Mouse (Mus musculus): ENCODE measurements around the gene Mtr. TPM values are rescaled to one million over a fixed set of nuclear protein-coding genes. Genes with fewer than 3 reads are reported as not detected.
A peak's percentile ranks its signal among the peaks of the same experiment; 100 is the strongest.

Mtr gene
- polyA plus RNA-seq, 1 experiment from 2014 or later, result 5.3 TPM

DNA sequence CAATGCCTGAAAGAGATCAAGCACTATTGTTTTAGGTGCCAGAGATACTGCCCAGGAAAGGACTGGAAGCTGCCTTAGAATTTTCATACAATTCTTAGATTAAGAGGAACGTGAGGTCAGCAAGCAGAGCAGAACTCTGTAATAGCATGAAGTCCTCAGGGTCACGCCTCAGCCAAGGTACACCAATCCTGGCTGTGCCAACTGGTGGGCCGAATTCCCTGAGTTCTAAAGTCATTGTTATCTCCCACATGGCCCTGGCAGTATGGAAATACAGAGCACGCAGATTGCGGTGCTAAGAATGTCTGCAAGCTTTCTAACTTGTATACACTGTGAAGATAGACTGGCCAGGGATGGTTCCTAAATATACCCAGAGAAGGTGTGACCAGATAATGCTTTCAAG, 43.0 kb downstream of the Mtr start:
- H3K4me3 ChIP-seq (replicated peaks; ENCODE audit: low read length), result no peak overlapping the region
- H3K36me3 ChIP-seq (ENCODE audit: control insufficient read depth, insufficient read depth), result peaks cover 7% of the 10 kb centered on the region; the same call in 1 of the 2 replicates
- H3K27ac ChIP-seq (ENCODE audit: low read length), result no peak overlapping the region
- H3K4me2 ChIP-seq (ENCODE audit: low read length), result no peak overlapping the region
- no peak overlapping the region for H3K9ac ChIP-seq (replicated peaks; ENCODE audit: low read depth, low read length)
- ATAC-seq, result no peak
- no peaks in the 10 kb centered on the region for H3K4me1 ChIP-seq (replicated peaks; ENCODE audit: control insufficient read depth, insufficient read depth, low read length)
- 87% methylated on average over 5 of the region's 5 CpGs for WGBS
- H3K9me3 ChIP-seq (ENCODE audit: control insufficient read depth, low read length), result no peaks in the 10 kb centered on the region
- no peaks in the 10 kb centered on the region for H3K27me3 ChIP-seq (replicated peaks; ENCODE audit: control insufficient read depth, insufficient read depth, low read length)

DNA sequence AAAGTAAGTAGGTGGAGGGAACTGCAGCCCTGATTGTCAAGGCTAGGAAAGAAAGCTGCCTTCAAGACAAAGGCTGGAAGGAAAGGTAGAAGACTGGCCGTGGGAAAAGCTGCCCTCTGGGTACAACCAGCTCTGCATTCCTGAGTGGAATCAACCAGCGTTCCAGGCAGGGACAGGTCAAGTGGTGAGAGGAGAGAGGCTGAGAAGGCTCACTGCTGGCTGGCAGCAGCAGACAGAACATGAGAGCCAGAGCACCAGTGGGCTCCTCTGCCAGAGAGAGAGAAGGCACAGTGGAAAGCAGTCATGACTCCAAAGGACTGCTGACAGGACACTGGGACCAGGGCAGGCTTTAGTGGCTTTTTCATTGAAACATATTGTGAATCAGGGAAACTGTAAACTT, 46.9 kb downstream of the Mtr start:
- Histone ChIP-seq H3K36me3 (ENCODE audit: control insufficient read depth, insufficient read depth) (0 out of 2 replicates have a peak, but pooled peaks cover 2% of the 10 kb centered on the region), H3K27me3 (replicated peaks; ENCODE audit: control insufficient read depth, insufficient read depth, low read length) (no peaks in the 10 kb centered on the region), H3K9me3 (ENCODE audit: control insufficient read depth, low read length) (no peaks in the 10 kb centered on the region), H3K4me2 (ENCODE audit: low read length) (no peak overlapping the region), H3K27ac (ENCODE audit: low read length) (no peak overlapping the region), H3K9ac (replicated peaks; ENCODE audit: low read depth, low read length) (no peak overlapping the region), H3K4me1 (replicated peaks; ENCODE audit: control insufficient read depth, insufficient read depth, low read length) (no peaks in the 10 kb centered on the region), H3K4me3 (replicated peaks; ENCODE audit: low read length) (no peak overlapping the region)
- no peak for ATAC-seq
- WGBS, result 75% methylated on average over 2 of the region's 2 CpGs

DNA sequence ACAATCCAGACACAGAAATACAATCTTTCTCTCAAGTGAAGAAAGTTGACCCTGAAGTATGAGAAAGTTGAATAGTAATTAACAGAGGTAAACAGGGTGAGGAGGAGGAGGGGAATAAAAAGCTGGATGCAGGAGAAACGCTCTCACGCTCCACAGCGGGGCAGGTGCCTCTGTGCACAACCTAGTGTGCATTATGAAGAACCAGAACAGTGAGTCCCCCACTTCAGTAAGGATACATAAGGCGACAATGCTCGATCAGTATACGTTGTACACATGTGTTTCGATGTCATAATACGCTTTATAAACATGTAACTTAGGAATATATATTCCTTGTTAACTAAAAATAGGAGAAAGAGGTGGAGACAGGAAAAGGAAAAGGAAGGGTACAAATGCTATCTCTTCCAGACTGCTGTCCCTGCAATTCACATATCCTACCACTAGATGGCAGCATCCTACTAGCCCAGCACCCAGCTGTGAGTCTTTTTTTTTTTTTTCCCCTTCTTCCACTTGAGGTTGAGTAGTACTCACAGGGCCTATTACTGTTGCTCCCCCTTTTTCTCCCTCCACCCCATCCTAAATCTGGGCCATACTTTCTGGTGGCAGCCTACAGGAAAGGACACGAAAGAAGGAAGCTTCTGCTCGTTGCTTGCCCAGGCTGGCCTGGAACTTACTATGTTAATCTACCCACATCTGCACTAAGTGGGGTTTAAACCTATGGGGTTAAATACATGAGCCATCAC, 47.7 kb downstream of the Mtr start:
- 0 out of 2 replicates have a peak, but pooled peaks cover 2% of the 10 kb centered on the region for H3K36me3 ChIP-seq (ENCODE audit: control insufficient read depth, insufficient read depth)
- H3K9me3 ChIP-seq (ENCODE audit: control insufficient read depth, low read length), result no peaks in the 10 kb centered on the region
- ATAC-seq, result peak; percentile 57
- WGBS, result 79% methylated on average over 10 of the region's 10 CpGs
- no peak overlapping the region for H3K27ac ChIP-seq (ENCODE audit: low read length)
- no peak overlapping the region for H3K9ac ChIP-seq (replicated peaks; ENCODE audit: low read depth, low read length)
- no peak overlapping the region for H3K4me3 ChIP-seq (replicated peaks; ENCODE audit: low read length)
- H3K4me1 ChIP-seq (replicated peaks; ENCODE audit: control insufficient read depth, insufficient read depth, low read length), result no peaks in the 10 kb centered on the region
- H3K4me2 ChIP-seq (ENCODE audit: low read length), result no peak overlapping the region
- no peaks in the 10 kb centered on the region for H3K27me3 ChIP-seq (replicated peaks; ENCODE audit: control insufficient read depth, insufficient read depth, low read length)

DNA sequence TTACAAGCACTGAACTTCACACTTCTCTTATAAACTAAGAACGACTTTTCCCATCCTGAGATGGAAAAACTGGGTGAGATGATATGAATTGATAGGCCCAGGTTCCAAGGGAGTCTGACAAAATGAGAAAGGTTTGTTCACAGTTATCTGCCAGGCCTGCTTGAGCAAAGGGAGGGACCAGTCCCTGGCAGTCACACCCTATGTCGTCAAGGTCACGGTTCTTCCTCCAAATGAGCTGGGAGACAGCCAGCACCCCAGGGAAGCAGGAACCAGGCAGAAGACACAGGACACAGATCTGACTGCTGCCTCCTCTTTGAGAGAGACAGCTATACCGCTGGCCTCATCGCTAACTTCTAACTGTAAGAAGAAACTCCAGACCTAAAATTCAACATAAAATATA, 57.5 kb downstream of the Mtr start:
- Histone ChIP-seq H3K27me3 (replicated peaks; ENCODE audit: control insufficient read depth, insufficient read depth, low read length) (no peaks in the 10 kb centered on the region), H3K36me3 (ENCODE audit: control insufficient read depth, insufficient read depth) (0 out of 2 replicates have a peak, but pooled peaks cover 4% of the 10 kb centered on the region), H3K4me1 (replicated peaks; ENCODE audit: control insufficient read depth, insufficient read depth, low read length) (no peaks in the 10 kb centered on the region), H3K9ac (replicated peaks; ENCODE audit: low read depth, low read length) (no peak overlapping the region), H3K4me3 (replicated peaks; ENCODE audit: low read length) (no peak overlapping the region), H3K4me2 (ENCODE audit: low read length) (no peak overlapping the region), H3K9me3 (ENCODE audit: control insufficient read depth, low read length) (no peaks in the 10 kb centered on the region), H3K27ac (ENCODE audit: low read length) (no peak overlapping the region)
- WGBS, result 86% methylated on average over 5 of the region's 5 CpGs
- ATAC-seq, result no peak

DNA sequence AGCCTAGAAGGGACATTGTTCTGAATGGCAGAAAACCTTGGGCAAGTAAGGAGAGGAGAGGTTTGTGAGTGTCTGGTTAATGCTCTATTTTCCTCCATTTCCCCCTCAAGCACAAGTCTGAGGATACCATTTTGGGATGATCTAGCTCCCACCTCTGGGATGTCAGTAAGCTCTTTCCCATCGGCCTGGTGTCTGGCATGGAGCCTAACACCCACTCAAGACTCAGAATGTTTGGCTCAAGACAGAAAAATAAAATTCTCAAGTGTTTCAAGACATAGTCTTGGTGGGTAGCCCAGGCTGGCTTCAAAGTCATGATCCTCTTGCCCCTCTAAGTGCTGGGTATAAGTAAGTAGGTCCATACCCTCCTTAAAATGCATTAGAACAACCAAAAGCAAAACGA, 59.4 kb downstream of the Mtr start:
- Histone ChIP-seq H3K9me3 (ENCODE audit: control insufficient read depth, low read length) (no peaks in the 10 kb centered on the region), H3K27me3 (replicated peaks; ENCODE audit: control insufficient read depth, insufficient read depth, low read length) (no peaks in the 10 kb centered on the region), H3K4me3 (replicated peaks; ENCODE audit: low read length) (no peak overlapping the region), H3K36me3 (ENCODE audit: control insufficient read depth, insufficient read depth) (peaks cover 7% of the 10 kb centered on the region; the same call in 1 of the 2 replicates), H3K4me1 (replicated peaks; ENCODE audit: control insufficient read depth, insufficient read depth, low read length) (no peaks in the 10 kb centered on the region), H3K4me2 (ENCODE audit: low read length) (no peak overlapping the region), H3K9ac (replicated peaks; ENCODE audit: low read depth, low read length) (no peak overlapping the region), H3K27ac (ENCODE audit: low read length) (no peak overlapping the region)
- no peak for ATAC-seq
- 91% methylated on average over 2 of the region's 2 CpGs for WGBS

GRCm38 (mm10) chr13:12196861-12197260, 61.1 kb downstream of the Mtr start:
- peaks cover 7% of the 10 kb centered on the region; the same call in 1 of the 2 replicates for H3K36me3 ChIP-seq (ENCODE audit: control insufficient read depth, insufficient read depth)
- H3K9me3 ChIP-seq (ENCODE audit: control insufficient read depth, low read length), result no peaks in the 10 kb centered on the region
- WGBS, result 85% methylated on average over 4 of the region's 4 CpGs
- H3K9ac ChIP-seq (replicated peaks; ENCODE audit: low read depth, low read length), result no peak overlapping the region
- ATAC-seq, result no peak
- no peaks in the 10 kb centered on the region for H3K4me1 ChIP-seq (replicated peaks; ENCODE audit: control insufficient read depth, insufficient read depth, low read length)
- H3K4me3 ChIP-seq (replicated peaks; ENCODE audit: low read length), result no peak overlapping the region
- no peak overlapping the region for H3K27ac ChIP-seq (ENCODE audit: low read length)
- H3K27me3 ChIP-seq (replicated peaks; ENCODE audit: control insufficient read depth, insufficient read depth, low read length), result no peaks in the 10 kb centered on the region
- H3K4me2 ChIP-seq (ENCODE audit: low read length), result no peak overlapping the region

DNA sequence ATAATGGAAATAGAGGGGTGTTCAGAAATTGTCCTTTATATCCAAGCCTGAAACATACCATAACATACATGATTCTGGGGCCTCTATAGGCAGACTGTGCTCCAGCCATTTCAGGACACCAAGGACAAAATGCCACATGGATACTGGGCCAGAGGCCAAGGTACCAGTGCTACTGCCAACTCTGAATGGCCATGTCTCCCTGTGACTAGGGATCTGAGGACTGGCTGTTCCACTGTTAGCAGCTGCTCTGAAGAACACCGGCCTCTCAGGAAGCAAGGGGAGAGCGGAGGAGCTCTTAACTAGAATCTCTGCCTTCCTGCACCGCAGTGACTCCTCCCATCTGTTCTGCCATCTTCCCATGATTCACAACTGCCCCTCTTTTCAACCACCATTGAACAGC, 61.9 kb downstream of the Mtr start:
- Histone ChIP-seq H3K9me3 (ENCODE audit: control insufficient read depth, low read length) (no peaks in the 10 kb centered on the region), H3K36me3 (ENCODE audit: control insufficient read depth, insufficient read depth) (peaks cover 7% of the 10 kb centered on the region; the same call in 1 of the 2 replicates), H3K4me3 (replicated peaks; ENCODE audit: low read length) (no peak overlapping the region), H3K4me1 (replicated peaks; ENCODE audit: control insufficient read depth, insufficient read depth, low read length) (no peaks in the 10 kb centered on the region), H3K4me2 (ENCODE audit: low read length) (no peak overlapping the region), H3K9ac (replicated peaks; ENCODE audit: low read depth, low read length) (no peak overlapping the region), H3K27ac (ENCODE audit: low read length) (no peak overlapping the region), H3K27me3 (replicated peaks; ENCODE audit: control insufficient read depth, insufficient read depth, low read length) (no peaks in the 10 kb centered on the region)
- 75% methylated on average over 3 of the region's 3 CpGs for WGBS
- peak; percentile 40; the same call in 1 of the 2 replicates for ATAC-seq

DNA sequence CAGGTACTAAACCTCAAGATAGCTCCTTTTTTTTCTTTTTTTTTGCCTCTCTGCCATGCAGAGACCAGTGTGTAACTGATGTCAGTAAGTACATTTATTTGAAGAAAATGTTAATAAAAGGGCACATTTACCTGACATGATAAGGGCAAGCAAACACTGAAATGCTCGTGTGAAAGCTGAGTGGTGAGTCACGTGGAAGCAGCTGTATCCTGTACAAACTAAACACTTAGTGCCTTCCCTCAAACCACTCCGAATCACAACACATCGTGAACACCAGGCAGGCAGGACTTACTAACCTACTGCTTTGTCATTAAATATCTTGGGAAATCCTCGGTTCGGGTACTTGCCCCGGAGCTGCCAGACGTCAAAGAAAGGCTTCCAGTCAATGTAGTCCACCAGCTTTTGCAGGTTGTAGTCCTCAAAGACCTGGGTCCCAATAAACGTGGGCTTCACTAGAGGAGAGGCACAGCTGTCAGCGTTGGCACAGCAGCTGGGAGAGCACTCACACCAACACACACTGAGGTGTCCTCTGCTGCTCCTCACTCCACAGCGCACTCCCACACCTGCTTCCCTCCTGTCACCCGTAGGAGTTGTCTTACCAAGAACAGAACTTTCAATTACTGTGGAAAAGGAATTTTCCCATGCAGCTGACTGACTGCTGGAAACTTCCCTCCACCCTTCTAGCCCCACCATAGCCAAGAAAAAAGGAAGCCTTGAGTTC, 62.8 kb downstream of the Mtr start:
- Histone ChIP-seq H3K4me1 (replicated peaks; ENCODE audit: control insufficient read depth, insufficient read depth, low read length) (no peaks in the 10 kb centered on the region), H3K27ac (ENCODE audit: low read length) (no peak overlapping the region), H3K36me3 (ENCODE audit: control insufficient read depth, insufficient read depth) (peaks cover 7% of the 10 kb centered on the region; the same call in 1 of the 2 replicates), H3K9ac (replicated peaks; ENCODE audit: low read depth, low read length) (no peak overlapping the region), H3K4me3 (replicated peaks; ENCODE audit: low read length) (no peak overlapping the region), H3K4me2 (ENCODE audit: low read length) (no peak overlapping the region), H3K27me3 (replicated peaks; ENCODE audit: control insufficient read depth, insufficient read depth, low read length) (no peaks in the 10 kb centered on the region), H3K9me3 (ENCODE audit: control insufficient read depth, low read length) (no peaks in the 10 kb centered on the region)
- WGBS, result 91% methylated on average over 12 of the region's 12 CpGs
- no peak for ATAC-seq

- WGBS, result 98% methylated on average over 11 of the region's 11 CpGs
- no peak overlapping the region for H3K4me3 ChIP-seq (replicated peaks; ENCODE audit: low read length)
- H3K9me3 ChIP-seq (ENCODE audit: control insufficient read depth, low read length), result no peaks in the 10 kb centered on the region
- no peak overlapping the region for H3K9ac ChIP-seq (replicated peaks; ENCODE audit: low read depth, low read length)
- no peak for ATAC-seq
- no peaks in the 10 kb centered on the region for H3K4me1 ChIP-seq (replicated peaks; ENCODE audit: control insufficient read depth, insufficient read depth, low read length)
- H3K36me3 ChIP-seq (ENCODE audit: control insufficient read depth, insufficient read depth), result peaks cover 4% of the 10 kb centered on the region; the same call in 1 of the 2 replicates
- H3K27ac ChIP-seq (ENCODE audit: low read length), result no peak overlapping the region
- H3K27me3 ChIP-seq (replicated peaks; ENCODE audit: control insufficient read depth, insufficient read depth, low read length), result no peaks in the 10 kb centered on the region
- no peak overlapping the region for H3K4me2 ChIP-seq (ENCODE audit: low read length)
These were observed 68.7 kb downstream of the Mtr start for GRCm38 (mm10) chr13:12189219-12189618.

Measured in forebrain, embryonic 16.5 days (tissue).